Mouse (Mus musculus) gastrocnemius, adult 18-20 months (tissue): Measurements from ENCODE around the gene Arsg. TPM values are rescaled to one million over a fixed set of nuclear protein-coding genes. Genes with fewer than 3 reads are reported as not detected.
"Not testable (repeated sequence)": the region's sequence is repeated elsewhere in the genome, so short reads cannot be mapped to it uniquely, and the experiment has no call there.

Experiments
- DNase-seq: peaks from one replicate; pipeline ENCODE4 v3.0.0; 2021; ENCODE audit warnings: low spot score
- total RNA-seq, 2 experiments: library from RNA; stranded (reverse); gene quantifications; 2 replicates each; pipeline ENCODE4 v1.2.3; 2021

Gene Arsg
- total RNA-seq, 2 experiments from 2014 or later = 1.2 to 1.6 TPM

GRCm38 (mm10) chr11:109468133-109468532, 5.0 kb upstream of the Arsg start:
- DNase-seq = no peak

DNA sequence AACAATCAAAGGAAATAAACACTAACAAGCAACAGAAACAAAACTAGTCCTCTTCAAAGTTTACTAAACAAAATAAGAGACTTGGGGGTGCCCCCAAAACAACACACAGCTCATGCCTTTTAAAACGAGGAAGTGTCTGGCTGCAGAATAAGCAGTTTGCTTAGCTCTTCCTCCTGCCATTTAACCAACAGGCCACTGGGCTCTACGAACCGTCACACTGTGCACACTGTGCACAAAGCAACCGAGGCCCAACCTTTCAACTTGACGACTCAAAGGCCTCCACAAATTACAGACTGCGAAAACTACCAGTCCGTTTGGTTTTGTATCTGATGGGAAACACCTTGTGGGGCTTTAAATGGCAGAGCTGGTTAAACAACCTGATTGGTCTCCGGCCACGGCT, 3.0 kb upstream of the Arsg start:
- no peak for DNase-seq

DNA sequence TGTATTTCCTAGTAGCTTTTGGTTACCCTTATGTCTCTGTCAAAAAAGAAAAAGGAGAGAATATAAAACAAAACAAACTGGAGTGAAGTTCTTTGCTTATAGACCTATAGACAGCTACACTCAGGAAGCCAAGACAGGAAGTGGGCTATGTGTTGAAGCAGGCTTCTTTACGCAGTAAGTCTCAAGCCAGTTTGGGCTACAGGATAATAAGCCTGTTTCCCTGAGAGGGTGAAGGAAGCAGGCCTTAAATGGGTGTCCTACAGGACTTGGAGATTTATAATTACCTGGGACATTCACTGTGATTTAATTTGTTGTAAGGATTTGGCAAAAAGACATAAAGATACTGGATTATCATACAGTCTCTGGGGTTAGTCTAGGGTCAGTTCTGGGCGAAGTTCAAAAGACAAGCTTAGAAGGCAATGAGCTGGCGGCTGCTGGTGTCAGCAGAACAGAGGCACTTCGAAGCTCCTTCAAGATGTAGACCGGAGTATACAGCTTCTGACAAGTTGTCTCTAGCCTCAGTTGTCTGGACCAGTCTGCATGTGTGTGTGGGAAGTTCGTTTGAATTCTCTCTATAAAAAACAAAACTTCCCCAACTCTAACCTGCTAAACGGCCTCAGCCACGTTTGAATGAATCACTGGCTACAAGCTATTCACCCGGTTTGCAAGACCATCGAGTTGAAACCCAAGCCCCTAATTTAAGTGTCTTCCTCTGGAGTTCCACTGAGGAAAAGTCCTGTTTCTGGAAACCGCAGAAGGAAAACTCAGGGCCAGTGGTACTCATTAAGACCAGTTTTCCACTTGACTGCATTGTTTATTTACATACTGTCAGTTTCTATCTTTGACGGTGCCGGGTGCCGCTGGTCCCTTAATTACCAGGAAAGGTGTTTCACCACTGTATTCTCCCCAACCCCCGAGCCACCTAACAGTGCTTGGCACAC, 2.0 kb upstream of the Arsg start:
- no peak for DNase-seq

DNA sequence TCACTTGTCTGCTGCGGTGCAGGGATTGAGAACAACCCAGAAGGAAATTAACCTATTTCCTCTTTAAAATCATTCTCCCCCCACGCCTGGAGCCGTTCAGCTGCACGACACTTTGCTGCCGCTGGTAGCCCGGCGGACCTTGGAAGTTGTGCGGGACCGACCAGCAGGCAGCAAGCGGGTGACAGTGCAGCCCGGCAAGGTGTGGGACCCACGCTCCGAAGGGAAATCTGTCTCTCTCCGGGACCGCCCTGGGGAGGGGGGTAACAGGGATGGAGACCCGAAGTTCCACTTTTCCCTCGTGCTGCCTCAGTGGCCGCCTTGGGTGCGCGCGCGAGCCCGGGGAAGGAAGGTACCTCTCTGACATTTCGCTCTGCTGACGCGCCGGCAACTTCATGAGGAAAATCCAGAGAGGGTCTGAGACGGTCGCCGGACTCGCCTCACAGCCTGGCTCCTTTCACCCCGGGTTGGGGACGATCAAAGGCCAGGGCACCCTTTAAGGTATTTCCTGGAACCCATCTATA, 943 bp upstream of the Arsg start:
- no peak for DNase-seq

DNA sequence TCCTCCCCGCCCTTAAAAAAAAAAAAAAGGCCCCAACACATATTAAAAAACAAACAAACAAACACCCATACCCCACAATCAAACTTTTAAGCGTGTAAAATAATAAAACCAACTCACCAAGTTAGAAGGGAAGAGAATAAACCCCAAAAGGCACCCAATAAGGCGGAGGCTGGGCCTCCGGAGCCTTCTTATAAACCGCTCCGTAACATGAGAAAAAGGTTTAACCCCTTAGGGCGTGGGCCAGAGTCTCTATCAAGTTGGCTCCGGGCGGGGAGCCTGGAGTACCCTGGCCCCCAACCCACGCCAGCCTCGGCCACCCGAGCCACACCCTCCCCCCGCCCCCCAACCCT, 378 bp upstream of the Arsg start:
- DNase-seq = no peak

DNA sequence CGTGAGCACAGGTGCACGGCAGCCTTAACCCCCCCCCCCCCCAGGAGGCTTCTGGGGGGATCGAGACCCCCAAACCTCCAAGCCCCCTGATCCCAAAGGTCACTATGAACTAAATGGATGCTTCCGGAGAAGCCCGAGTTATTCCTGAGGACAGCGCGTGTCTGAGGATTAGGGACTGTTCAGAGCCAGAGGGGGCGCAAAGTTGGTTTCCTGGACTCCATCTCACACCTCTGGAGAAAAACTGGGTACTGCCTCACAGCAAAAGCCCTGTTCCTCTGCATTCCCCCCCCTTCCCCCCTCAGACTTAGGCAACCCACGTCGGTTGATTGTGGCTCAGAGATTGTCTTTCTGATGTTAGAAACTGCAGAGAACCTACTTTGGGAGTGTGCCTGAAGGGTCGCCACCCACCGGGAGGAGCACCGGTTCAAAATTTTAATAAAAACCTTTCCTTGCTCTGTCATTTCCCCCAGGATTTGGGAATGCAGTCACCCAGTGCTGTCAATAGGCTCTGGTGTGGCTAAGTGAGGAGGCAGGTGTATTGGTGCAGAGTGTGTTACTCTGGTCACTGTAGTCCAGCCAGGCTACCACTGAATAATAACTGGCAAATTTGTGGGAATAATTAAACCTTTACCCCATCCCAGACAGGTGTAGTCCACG, 1.0 kb downstream of the Arsg start:
- no peak for DNase-seq

DNA sequence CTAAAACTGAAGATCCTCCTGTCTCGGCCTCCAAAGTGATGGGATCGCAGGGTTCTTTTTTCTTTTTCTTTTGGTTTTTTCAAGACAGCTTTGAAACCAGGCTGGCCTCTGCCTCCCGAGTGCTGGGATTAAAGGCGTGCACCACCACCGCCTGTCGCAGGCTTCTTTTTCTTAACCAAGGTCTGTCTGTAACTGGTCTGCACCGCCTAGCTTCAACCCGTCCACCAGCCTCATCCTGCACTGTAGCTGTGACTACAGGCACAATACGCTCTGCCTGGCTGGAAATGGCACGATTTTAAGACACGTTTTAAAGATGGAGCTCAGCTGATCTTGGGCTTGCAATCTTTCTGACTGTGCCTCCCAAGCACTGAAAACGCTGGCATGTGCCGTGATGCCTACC, 1.7 kb downstream of the Arsg start:
- DNase-seq = no peak

DNA sequence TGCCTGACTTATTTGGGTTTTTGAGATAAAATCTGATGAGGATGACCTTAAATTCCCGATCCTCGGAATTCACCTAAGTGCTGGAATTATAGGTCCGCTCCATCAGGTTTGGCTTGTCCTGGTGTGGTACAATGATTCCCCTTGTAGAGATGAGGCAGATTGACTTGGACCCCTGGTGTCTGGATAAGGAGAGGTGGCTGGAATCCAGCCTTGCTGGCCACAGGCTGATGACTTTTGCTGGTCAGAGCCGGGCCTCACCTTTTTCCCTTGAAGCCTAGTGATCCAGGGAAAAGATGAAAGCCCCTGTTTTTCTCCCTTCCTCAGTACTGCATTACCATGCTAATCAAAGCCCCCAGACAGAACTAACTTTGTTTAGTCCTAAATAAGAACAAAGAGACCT, 2.5 kb downstream of the Arsg start:
- no peak for DNase-seq

- DNase-seq = no peak
Observed at GRCm38 (mm10) chr11:109476241-109476640, 3.1 kb downstream of the Arsg start.

DNA sequence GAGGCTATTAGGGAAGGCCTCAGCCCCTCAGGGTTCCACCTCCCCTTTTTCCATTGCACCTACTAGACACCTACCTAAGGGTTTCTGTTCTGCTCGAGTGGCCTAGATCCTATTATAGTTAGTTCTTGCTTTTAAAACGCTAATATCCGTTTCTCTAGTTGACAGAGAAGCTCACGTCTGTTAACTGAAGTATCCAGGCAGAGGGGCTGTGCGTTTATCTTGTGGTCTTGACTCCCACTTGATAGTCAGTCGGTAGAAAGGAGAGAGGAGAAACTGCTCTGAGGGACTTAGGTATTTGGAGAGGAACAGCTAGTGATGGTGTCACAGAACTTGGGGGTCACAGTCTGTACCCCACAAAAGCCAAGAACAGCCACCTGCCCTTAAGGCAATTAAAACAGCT, 3.5 kb downstream of the Arsg start:
- no peak for DNase-seq

DNA sequence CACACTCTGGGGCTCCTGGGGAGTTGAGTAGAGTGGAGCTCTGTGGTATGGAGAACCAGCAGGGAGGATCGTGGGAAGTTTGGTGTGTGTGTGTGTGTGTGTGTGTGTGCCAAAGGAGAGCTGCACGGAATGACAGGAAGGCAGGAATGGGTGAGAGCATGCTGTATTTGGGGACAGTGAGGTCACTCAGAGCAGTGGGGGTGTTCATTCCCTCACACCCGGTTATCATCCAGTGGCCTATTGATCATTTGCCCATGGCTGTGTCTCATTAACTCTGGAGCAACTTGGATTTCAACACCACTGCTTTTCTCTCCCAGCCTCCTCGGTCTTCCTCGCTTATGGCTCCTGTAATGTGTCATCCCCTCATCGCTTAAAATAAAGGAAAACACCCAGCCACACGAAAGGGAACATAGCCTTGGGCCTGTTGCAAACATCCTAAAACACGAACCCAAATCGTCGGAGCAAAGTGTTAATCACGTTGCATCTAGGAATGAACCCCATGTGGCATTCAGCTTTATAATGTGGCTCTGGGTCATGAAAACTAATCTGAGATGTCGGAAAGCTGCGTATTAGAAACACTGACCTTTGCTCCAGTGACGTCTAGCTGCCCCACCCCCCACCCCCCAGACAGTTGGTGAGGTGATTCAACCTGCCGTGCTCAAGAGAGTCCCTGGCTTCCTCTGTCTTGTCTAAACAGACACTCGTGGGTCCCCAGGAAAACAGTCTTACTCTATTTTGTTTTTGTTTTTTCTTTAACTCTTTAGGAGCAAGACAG, 4.6 kb downstream of the Arsg start:
- no peak for DNase-seq

DNA sequence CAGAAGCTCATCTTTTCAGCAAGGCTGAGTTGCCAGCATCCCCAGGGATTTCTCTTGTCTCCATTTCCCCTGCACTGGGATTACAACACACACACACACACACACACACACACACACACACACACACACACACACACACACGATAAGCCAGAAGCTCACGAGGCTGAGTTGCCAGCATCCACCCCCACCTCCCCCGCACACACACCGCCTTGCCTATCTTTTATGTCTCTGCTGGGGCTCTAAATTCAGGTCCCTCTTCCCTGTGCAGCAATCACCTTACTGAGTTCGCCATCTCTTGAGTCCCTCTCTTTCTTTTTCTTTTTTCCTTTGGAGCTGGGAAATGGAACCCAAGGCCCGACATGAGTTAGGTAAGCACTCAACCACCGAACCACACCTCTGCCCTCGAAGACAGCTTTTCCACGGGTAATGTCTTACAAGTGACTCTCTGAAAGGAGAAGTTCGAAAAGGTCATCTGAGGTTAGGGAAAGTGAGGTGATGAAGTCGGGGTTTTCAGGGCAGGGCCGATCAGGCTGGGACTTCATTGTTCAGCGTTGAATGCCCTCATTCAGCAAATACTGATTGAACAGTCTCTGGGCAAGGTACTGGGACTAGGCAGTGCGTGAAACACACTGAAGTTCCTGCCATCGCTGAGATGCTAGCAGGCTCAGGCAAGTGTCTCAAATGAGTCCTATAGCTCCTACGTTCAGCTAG, 6.6 kb downstream of the Arsg start:
- DNase-seq = no peak

DNA sequence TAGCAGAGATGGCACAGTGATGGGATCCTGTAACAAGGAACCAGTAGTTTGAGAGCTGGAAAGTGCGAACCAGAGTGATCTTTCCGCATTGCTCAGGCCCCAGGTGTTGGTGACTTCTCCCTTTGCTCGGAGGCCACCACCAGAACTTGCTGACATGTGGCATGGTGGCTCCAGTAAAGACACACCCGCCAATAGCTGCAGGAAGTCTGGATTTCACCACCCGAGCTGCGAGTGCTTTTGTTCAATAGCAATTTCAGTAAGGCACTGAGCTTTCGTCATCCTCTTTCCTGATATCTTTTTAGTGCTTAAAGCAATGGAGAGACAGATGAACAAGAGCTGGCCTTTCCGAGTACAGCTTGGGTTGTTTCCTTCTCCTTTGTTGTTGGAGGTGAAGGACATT, 7.3 kb downstream of the Arsg start:
- DNase-seq = no peak

DNA sequence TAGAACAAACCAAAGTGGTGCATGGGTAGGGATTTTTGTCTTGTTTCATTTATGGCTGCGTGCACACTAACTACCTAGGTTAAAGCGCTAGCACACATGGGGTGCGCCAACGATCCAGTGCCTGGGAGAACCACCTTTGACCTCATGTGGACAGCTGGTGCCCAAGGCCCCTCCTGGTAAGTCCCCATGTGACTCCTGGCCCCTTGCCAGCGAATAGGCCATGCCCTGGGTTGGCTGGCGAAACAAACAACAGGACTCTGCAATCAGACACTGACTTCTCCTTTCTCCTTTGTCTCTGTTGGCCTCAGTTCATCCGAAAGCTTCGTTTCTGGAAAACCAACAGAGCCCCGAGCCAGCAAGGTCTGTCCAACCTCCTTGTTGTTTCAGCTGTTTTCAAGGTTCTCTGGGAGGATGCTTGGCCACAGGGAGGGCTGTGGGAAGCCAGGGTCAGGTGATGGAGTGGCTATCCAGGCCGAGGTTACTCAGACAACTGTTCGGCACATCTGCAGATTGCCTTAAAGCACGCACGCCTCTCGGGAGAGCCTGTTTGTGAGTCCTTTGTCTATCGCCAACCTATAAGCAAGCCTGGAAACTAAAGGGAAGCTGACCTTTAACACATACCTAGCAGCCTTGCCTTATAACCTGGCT, 12.3 kb downstream of the Arsg start:
- peak; percentile 29 for DNase-seq

DNA sequence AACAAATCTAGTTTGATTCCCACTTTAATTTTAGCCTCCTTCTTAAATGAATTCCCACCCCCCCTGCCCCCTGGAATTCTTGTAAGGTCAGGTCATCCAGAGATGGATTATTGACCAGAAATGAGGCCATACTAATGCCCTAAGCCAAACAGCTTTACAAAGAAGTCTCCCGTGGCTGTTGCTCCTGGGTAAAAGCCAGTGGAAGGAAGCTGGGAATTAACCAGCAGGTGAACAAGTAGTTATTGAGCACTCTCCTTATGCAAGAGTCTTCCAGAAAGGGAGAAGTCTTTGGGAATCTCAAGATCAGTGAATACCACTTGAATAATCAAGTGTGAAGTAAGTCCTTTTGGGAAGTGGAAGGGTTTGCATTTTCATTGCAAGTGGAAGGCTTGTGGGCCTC, 13.9 kb downstream of the Arsg start:
- no peak for DNase-seq

DNA sequence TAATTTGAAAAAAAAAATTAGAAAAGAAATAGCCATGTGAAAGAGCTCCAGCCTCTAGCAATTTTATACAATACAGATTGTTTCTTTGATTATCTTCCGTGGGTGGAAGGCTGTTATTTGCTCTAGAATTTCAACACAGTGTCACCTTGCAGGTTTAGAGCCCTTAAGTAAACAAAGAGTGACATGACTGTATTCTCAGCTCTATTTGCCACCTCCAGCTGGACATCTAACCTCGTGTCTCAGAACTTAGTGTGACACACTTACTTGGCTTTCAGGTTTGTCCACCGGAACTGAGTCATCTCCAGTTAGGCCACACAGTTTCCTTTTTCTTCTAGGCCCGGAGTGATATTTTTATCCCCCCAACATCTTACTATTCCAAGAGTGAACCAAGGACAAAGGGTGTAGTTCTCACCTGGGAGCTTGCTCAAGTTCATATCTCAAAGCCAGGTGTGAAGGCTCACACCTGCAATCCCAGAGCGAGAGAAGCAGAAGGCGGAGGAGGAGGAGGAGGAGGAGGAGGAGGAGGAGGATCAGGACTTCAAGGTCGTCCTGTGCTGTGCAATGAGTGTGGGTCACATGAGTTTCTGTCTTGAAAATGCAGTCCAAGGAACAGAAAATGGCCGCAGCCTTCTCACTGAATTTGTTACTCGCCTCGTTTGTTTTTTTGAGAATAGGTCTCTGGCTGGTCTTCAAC, 15.0 kb downstream of the Arsg start:
- DNase-seq = no peak

- DNase-seq = no peak
Observed at GRCm38 (mm10) chr11:109489763-109490162, 16.6 kb downstream of the Arsg start.

GRCm38 (mm10) chr11:109491844-109492243, 18.7 kb downstream of the Arsg start:
- DNase-seq = no peak

DNA sequence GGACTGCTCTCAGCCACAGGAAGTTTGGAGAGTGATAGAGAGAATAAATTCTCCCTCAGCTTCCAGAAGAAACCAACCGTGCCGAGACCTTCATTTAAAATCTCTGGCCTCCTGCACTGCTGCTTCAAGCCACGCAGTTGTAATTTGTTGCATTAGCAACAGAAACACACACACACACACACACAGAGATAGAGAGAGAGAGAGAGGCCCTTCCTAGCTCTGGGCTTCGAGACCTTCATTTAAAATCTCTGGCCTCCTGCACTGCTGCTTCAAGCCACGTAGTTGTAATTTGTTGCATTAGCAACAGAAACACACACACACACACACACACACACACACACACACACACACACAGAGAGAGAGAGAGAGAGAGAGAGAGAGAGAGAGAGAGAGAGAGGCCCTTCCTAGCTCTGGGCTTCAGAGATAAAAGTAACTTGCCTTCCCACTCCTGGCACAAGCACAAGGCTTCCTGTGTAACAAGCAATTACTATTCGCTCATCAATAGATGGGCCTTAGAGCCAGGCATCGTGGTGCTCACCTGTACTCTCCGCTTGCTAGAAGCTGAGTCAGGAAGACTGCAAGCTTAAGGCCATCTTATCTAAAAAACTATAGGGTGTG, 19.8 kb downstream of the Arsg start:
- not testable (repeated sequence) for DNase-seq
